In the genomic region with DNA sequence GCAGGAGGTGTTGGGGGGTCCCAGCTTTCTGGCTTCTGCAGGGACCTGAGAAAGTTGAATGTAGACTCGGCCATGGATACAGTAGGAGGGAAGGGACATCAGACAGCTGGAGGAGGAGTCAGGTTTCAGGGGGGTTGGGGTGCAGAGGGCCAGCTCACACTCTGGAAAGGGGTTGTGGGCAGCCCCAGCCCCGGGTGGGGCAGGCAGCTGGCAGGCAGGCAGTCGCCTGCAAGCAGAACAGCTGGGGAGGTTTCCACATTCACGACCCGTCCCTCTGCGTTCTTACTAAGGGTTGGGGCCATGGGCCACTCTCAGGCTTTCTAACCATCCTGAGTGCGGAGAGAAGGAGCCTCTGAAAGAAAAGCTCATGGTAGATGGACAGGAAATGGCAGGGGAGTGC, we compare ENCODE assay signal across 11 mouse cellular contexts. TPM values are rescaled to one million over a fixed set of nuclear protein-coding genes. Genes with fewer than 3 reads are reported as not detected.
DNase-seq lines count a peak whose midpoint lies in the region; ATAC-seq and TF ChIP-seq lines count a peak whose summit lies in the region.
"Had no signal": no experiment of that assay in that cellular context is flagged by ENCODE, and none has a peak within 500 bp of the region (broad histone marks: within the 10 kb centered on the region; RNA-seq: fewer than 3 reads in every experiment).

No protein-coding gene starts in this region.

- no peak for ATAC-seq in intestine, embryonic 14.5 days (replicated peaks; ENCODE audit: low FRiP score, low TSS enrichment, low read depth)
- no peak for ATAC-seq in intestine, postnatal 0 days
- no peak for ATAC-seq in neural tube, embryonic 13.5 days (ENCODE audit: low read depth)
- no peak for ATAC-seq in limb, embryonic 12.5 days (ENCODE audit: insufficient number of reproducible peaks, insufficient read depth, low FRiP score, low TSS enrichment, low read depth)
- no peak for ATAC-seq in monocyte, adult 5-6 weeks (replicated peaks; ENCODE audit: insufficient number of reproducible peaks, low FRiP score, low TSS enrichment, poor library complexity, severe bottlenecking)

- WGBS in intestine, embryonic 14.5 days: 50% methylated on average over 7 of the region's 7 CpGs
- WGBS in intestine, postnatal 0 days: 52% methylated on average over 7 of the region's 7 CpGs
- 68% methylated on average over 7 of the region's 7 CpGs for WGBS in neural tube, embryonic 13.5 days
- WGBS in limb, embryonic 12.5 days: 34% methylated on average over 7 of the region's 7 CpGs

- H3K4me1 ChIP-seq in intestine, embryonic 14.5 days (replicated peaks; ENCODE audit: control insufficient read depth, insufficient read depth, low read length): peaks cover 62% of the 10 kb centered on the region
- peaks cover 15% of the 10 kb centered on the region; the same call in 1 of the 2 replicates for H3K4me1 ChIP-seq in intestine, postnatal 0 days (replicated peaks; ENCODE audit: control insufficient read depth, insufficient read depth, low read length)
- peaks cover 61% of the 10 kb centered on the region for H3K4me1 ChIP-seq in neural tube, embryonic 13.5 days (replicated peaks)
- H3K4me1 ChIP-seq in limb, embryonic 12.5 days (replicated peaks): peaks cover 49% of the 10 kb centered on the region

- H3K9me3 ChIP-seq in intestine, embryonic 14.5 days (ENCODE audit: control insufficient read depth, low read length): no peaks in the 10 kb centered on the region
- no peaks in the 10 kb centered on the region for H3K9me3 ChIP-seq in intestine, postnatal 0 days (ENCODE audit: control insufficient read depth)
- no peaks in the 10 kb centered on the region for H3K9me3 ChIP-seq in neural tube, embryonic 13.5 days
- H3K9me3 ChIP-seq in limb, embryonic 12.5 days: no peaks in the 10 kb centered on the region
- H3K9me3 ChIP-seq: megakaryocyte, embryonic 14.5 days had no signal

- TF ChIP-seq CTCF in intestine, postnatal 0 days (IDR thresholded peaks at IDR 0.05; ENCODE audit: low read depth): no peak

- DNase-seq in intestine, embryonic 14.5 days (ENCODE audit: low spot score): no peak
- DNase-seq in neural tube, embryonic 10.5 days (ENCODE audit: extremely low spot score, low spot score): no peak
- DNase-seq in liver: no peak
- DNase-seq: gastrocnemius, postnatal 14 days; spleen, adult 18-20 months; thymus, postnatal 4 days had no signal

- H3K27ac ChIP-seq in intestine, embryonic 14.5 days (ENCODE audit: low read depth): peak overlapping the region; percentile 88
- no peak overlapping the region for H3K27ac ChIP-seq in intestine, postnatal 0 days (ENCODE audit: low read depth, low read length)
- H3K27ac ChIP-seq in neural tube, embryonic 13.5 days (replicated peaks): peak overlapping the region; percentile 74
- peak overlapping the region; percentile 77 for H3K27ac ChIP-seq in limb, embryonic 12.5 days

- H3K27me3 ChIP-seq in intestine, embryonic 14.5 days (replicated peaks; ENCODE audit: control insufficient read depth, insufficient read depth, low read length): no peaks in the 10 kb centered on the region
- no peaks in the 10 kb centered on the region for H3K27me3 ChIP-seq in intestine, postnatal 0 days (replicated peaks; ENCODE audit: control insufficient read depth, insufficient read depth, low read length)
- no peaks in the 10 kb centered on the region for H3K27me3 ChIP-seq in neural tube, embryonic 13.5 days
- no peaks in the 10 kb centered on the region for H3K27me3 ChIP-seq in limb, embryonic 12.5 days
- H3K27me3 ChIP-seq: megakaryocyte, embryonic 14.5 days had no signal

- no peak overlapping the region for H3K4me3 ChIP-seq in intestine, embryonic 14.5 days (ENCODE audit: low read depth, low read length)
- H3K4me3 ChIP-seq in intestine, postnatal 0 days (ENCODE audit: low read depth, low read length): no peak overlapping the region
- no peak overlapping the region for H3K4me3 ChIP-seq in neural tube, embryonic 13.5 days
- no peak overlapping the region for H3K4me3 ChIP-seq in limb, embryonic 12.5 days (replicated peaks)
- H3K4me3 ChIP-seq: megakaryocyte, embryonic 14.5 days had no signal

- no peak overlapping the region for H3K9ac ChIP-seq in intestine, embryonic 14.5 days (ENCODE audit: low read length)
- no peak overlapping the region for H3K9ac ChIP-seq in intestine, postnatal 0 days (ENCODE audit: low read depth, low read length)
- 0 out of 2 replicates have a peak overlapping the region, but pooled peaks have one; percentile 17 for H3K9ac ChIP-seq in neural tube, embryonic 13.5 days
- no peak overlapping the region; the same call in 1 of the 2 replicates for H3K9ac ChIP-seq in limb, embryonic 12.5 days (replicated peaks)

- peaks cover 11% of the 10 kb centered on the region; the same call in 1 of the 2 replicates for H3K36me3 ChIP-seq in intestine, embryonic 14.5 days (ENCODE audit: control insufficient read depth, insufficient read depth, low read length)
- H3K36me3 ChIP-seq in intestine, postnatal 0 days (ENCODE audit: control insufficient read depth, insufficient read depth): peaks cover 21% of the 10 kb centered on the region
- peaks cover 26% of the 10 kb centered on the region for H3K36me3 ChIP-seq in neural tube, embryonic 13.5 days
- peaks cover 23% of the 10 kb centered on the region for H3K36me3 ChIP-seq in limb, embryonic 12.5 days

- H3K4me2 ChIP-seq in intestine, embryonic 14.5 days (ENCODE audit: low read length): no peak overlapping the region
- H3K4me2 ChIP-seq in intestine, postnatal 0 days (replicated peaks; ENCODE audit: low read depth): no peak overlapping the region
- no peak overlapping the region for H3K4me2 ChIP-seq in neural tube, embryonic 13.5 days
- H3K4me2 ChIP-seq in limb, embryonic 12.5 days: no peak overlapping the region

RNA-seq across cellular contexts. Expression of gene Mtss1l, which starts 4.1 kb away (rescaled TPM):
- polyA plus RNA-seq in intestine, embryonic 14.5 days (2014; fragmentation: Nextera tagmentation; extraction: Ambion mirVana): 9.9 and 10.4 TPM in 2 replicates
- 4.2 and 4.4 TPM in 2 replicates for polyA plus RNA-seq in intestine, postnatal 0 days (2015; fragmentation: Nextera tagmentation; extraction: Ambion mirVana)
- 13.3 and 14.0 TPM in 2 replicates for polyA plus RNA-seq in neural tube, embryonic 13.5 days (2015; fragmentation: Nextera tagmentation; extraction: Ambion mirVana)
- 11.8 and 19.2 TPM in 2 replicates for polyA plus RNA-seq in limb, embryonic 12.5 days (2016; fragmentation: Nextera tagmentation; extraction: Ambion mirVana)
- 0.32 to 1.2 TPM (median 1.1 TPM) in 3 replicates for total RNA-seq in monocyte, adult 5-6 weeks (2017)
